Mouse (Mus musculus): ENCODE results near the gene Mpzl1. TPM values are rescaled to one million over a fixed set of nuclear protein-coding genes. Genes with fewer than 3 reads are reported as not detected.
A peak's percentile ranks its signal among the peaks of the same experiment; 100 is the strongest.

Mpzl1 gene
- polyA plus RNA-seq, 1 experiment from 2014 or later = 149 TPM

GRCm38 (mm10) chr1:165668904-165669303, 34.6 kb upstream of the Mpzl1 start:
- H3K27ac ChIP-seq (ENCODE audit: low read length) = no peak overlapping the region
- WGBS = 35% methylated on average over 4 of the region's 4 CpGs
- no peak for DNase-seq (ENCODE audit: low spot score)
- no peak overlapping the region for H3K4me2 ChIP-seq (replicated peaks; ENCODE audit: low read depth, low read length)
- H3K36me3 ChIP-seq (ENCODE audit: insufficient read depth, low read length) = no peaks in the 10 kb centered on the region
- no peaks in the 10 kb centered on the region for H3K27me3 ChIP-seq (replicated peaks; ENCODE audit: insufficient read depth, low read length)
- TF ChIP-seq CTCF (IDR thresholded peaks at IDR 0.05) = no peak
- TF ChIP-seq EP300 (IDR thresholded peaks at IDR 0.05) = no peak
- H3K9ac ChIP-seq (replicated peaks; ENCODE audit: low read depth) = no peak overlapping the region
- no peaks in the 10 kb centered on the region for H3K9me3 ChIP-seq (ENCODE audit: low read length)
- no peak overlapping the region for H3K4me3 ChIP-seq (ENCODE audit: low read depth, low read length)
- ATAC-seq = peak; percentile 66; the same call in 1 of the 2 replicates
- H3K4me1 ChIP-seq (ENCODE audit: insufficient read depth, low read depth, low read length) = no peaks in the 10 kb centered on the region

- H3K27ac ChIP-seq (ENCODE audit: low read length) = no peak overlapping the region
- no peak overlapping the region for H3K4me2 ChIP-seq (replicated peaks; ENCODE audit: low read depth, low read length)
- no peak for DNase-seq (ENCODE audit: low spot score)
- ATAC-seq = no peak
- H3K4me1 ChIP-seq (ENCODE audit: insufficient read depth, low read depth, low read length) = no peaks in the 10 kb centered on the region
- 46% methylated on average over 13 of the region's 13 CpGs for WGBS
- no peak overlapping the region for H3K9ac ChIP-seq (replicated peaks; ENCODE audit: low read depth)
- H3K4me3 ChIP-seq (ENCODE audit: low read depth, low read length) = no peak overlapping the region
- H3K27me3 ChIP-seq (replicated peaks; ENCODE audit: insufficient read depth, low read length) = no peaks in the 10 kb centered on the region
- H3K36me3 ChIP-seq (ENCODE audit: insufficient read depth, low read length) = no peaks in the 10 kb centered on the region
- TF ChIP-seq EP300 (IDR thresholded peaks at IDR 0.05) (no peak), CTCF (IDR thresholded peaks at IDR 0.05) (no peak)
- H3K9me3 ChIP-seq (ENCODE audit: low read length) = no peaks in the 10 kb centered on the region
These were observed 33.0 kb upstream of the Mpzl1 start for GRCm38 (mm10) chr1:165667380-165667779.

DNA sequence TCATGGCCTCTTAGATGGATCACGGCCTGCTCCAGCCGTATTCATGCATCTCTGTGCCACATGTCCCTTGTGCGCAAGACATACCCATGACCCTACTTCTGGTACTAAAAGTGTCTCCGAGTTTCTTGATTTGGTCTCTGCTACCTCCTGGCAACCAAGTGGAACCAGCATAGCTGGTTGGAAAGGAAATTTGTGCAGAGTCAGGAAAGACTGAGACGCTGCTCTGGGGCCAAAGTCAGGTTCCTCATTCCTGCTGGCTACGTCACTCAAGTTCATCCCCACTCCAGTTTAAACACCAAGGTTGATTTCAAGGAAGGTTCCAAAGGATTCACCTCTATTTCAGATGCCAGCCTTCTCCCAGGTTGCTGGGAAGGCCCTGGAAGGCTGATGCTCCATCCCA, 32.6 kb upstream of the Mpzl1 start:
- ATAC-seq (no peak), DNase-seq (ENCODE audit: low spot score) (no peak)
- Histone ChIP-seq H3K4me1 (ENCODE audit: insufficient read depth, low read depth, low read length) (no peaks in the 10 kb centered on the region), H3K36me3 (ENCODE audit: insufficient read depth, low read length) (no peaks in the 10 kb centered on the region), H3K4me2 (replicated peaks; ENCODE audit: low read depth, low read length) (no peak overlapping the region), H3K9me3 (ENCODE audit: low read length) (no peaks in the 10 kb centered on the region), H3K27me3 (replicated peaks; ENCODE audit: insufficient read depth, low read length) (no peaks in the 10 kb centered on the region), H3K4me3 (ENCODE audit: low read depth, low read length) (no peak overlapping the region), H3K27ac (ENCODE audit: low read length) (no peak overlapping the region), H3K9ac (replicated peaks; ENCODE audit: low read depth) (no peak overlapping the region)
- 94% methylated on average over 6 of the region's 6 CpGs for WGBS
- TF ChIP-seq CTCF (IDR thresholded peaks at IDR 0.05) (no peak), EP300 (IDR thresholded peaks at IDR 0.05) (no peak)

- no peak overlapping the region for H3K27ac ChIP-seq (ENCODE audit: low read length)
- H3K9me3 ChIP-seq (ENCODE audit: low read length) = no peaks in the 10 kb centered on the region
- no peaks in the 10 kb centered on the region for H3K36me3 ChIP-seq (ENCODE audit: insufficient read depth, low read length)
- no peak overlapping the region for H3K9ac ChIP-seq (replicated peaks; ENCODE audit: low read depth)
- no peaks in the 10 kb centered on the region for H3K27me3 ChIP-seq (replicated peaks; ENCODE audit: insufficient read depth, low read length)
- H3K4me3 ChIP-seq (ENCODE audit: low read depth, low read length) = no peak overlapping the region
- TF ChIP-seq CTCF (IDR thresholded peaks at IDR 0.05) (no peak), EP300 (IDR thresholded peaks at IDR 0.05) (no peak)
- no peak overlapping the region for H3K4me2 ChIP-seq (replicated peaks; ENCODE audit: low read depth, low read length)
- ATAC-seq (no peak), DNase-seq (ENCODE audit: low spot score) (no peak)
- no peaks in the 10 kb centered on the region for H3K4me1 ChIP-seq (ENCODE audit: insufficient read depth, low read depth, low read length)
- WGBS = 69% methylated on average over 5 of the region's 5 CpGs
These were observed 31.4 kb upstream of the Mpzl1 start for GRCm38 (mm10) chr1:165665758-165666157.

- H3K36me3 ChIP-seq (ENCODE audit: insufficient read depth, low read length) = 0 out of 2 replicates have a peak, but pooled peaks cover under 1% of the 10 kb centered on the region
- H3K4me1 ChIP-seq (ENCODE audit: insufficient read depth, low read depth, low read length) = no peaks in the 10 kb centered on the region
- H3K9me3 ChIP-seq (ENCODE audit: low read length) = no peaks in the 10 kb centered on the region
- no peak overlapping the region for H3K4me2 ChIP-seq (replicated peaks; ENCODE audit: low read depth, low read length)
- no peaks in the 10 kb centered on the region for H3K27me3 ChIP-seq (replicated peaks; ENCODE audit: insufficient read depth, low read length)
- no peak for TF ChIP-seq EP300 (IDR thresholded peaks at IDR 0.05)
- TF ChIP-seq CTCF (IDR thresholded peaks at IDR 0.05) = no peak
- 63% methylated on average over 16 of the region's 16 CpGs for WGBS
- H3K27ac ChIP-seq (ENCODE audit: low read length) = no peak overlapping the region
- no peak for ATAC-seq
- no peak overlapping the region for H3K4me3 ChIP-seq (ENCODE audit: low read depth, low read length)
- no peak overlapping the region for H3K9ac ChIP-seq (replicated peaks; ENCODE audit: low read depth)
- no peak for DNase-seq (ENCODE audit: low spot score)
These were observed 28.9 kb upstream of the Mpzl1 start for GRCm38 (mm10) chr1:165663277-165663676.

DNA sequence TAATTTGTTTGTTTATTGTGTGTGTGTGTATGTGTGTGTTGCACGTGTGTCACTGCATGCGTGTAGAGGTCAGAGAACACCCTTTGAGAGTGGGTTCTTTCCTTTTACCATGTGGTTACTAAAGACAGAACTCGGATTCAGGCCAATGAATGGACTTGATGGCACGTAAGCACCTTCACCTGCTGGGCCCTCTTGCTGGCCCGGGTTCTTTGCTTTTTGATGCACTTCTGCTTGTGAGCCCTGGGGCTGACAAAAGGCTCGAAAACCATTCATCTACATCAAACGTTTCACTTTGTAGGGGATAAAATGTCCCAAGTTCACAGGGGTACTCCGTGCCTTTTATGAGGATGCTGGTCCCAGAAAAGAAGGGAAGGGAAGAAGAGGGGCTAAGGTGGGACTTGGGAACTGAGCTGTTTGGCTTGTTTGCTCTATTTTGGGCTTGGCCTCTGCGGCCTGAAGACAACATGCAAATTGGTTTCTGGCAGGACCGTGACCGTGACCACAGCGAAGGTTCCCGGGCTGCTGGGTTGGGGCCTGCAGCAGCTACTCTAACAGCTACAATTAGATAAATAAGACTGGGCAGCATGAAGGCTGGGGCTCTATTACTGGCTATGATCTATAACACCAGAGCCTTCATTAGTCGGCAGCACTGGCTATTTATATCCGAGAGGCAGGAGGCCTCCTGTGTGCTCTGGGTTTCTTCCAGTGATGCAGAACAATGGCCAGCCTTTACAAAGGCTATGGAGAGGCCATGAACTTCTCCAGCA, 28.3 kb upstream of the Mpzl1 start:
- no peak for DNase-seq (ENCODE audit: low spot score)
- Histone ChIP-seq H3K4me3 (ENCODE audit: low read depth, low read length) (no peak overlapping the region), H3K9ac (replicated peaks; ENCODE audit: low read depth) (no peak overlapping the region)

More for the DNA sequence above, 28.3 kb upstream of the Mpzl1 start:
- WGBS = 71% methylated on average over 15 of the region's 15 CpGs
- TF ChIP-seq EP300 (IDR thresholded peaks at IDR 0.05) = no peak
- TF ChIP-seq CTCF (IDR thresholded peaks at IDR 0.05) = no peak
- Histone ChIP-seq H3K27me3 (replicated peaks; ENCODE audit: insufficient read depth, low read length) (no peaks in the 10 kb centered on the region), H3K4me1 (ENCODE audit: insufficient read depth, low read depth, low read length) (no peaks in the 10 kb centered on the region), H3K36me3 (ENCODE audit: insufficient read depth, low read length) (0 out of 2 replicates have a peak, but pooled peaks cover 7% of the 10 kb centered on the region), H3K9me3 (ENCODE audit: low read length) (no peaks in the 10 kb centered on the region), H3K27ac (ENCODE audit: low read length) (no peak overlapping the region), H3K4me2 (replicated peaks; ENCODE audit: low read depth, low read length) (no peak overlapping the region)
- ATAC-seq = no peak
